Mouse (Mus musculus) spleen, adult 2 months (tissue): ENCODE data around the gene Ptch1. TPM values are rescaled to one million over a fixed set of nuclear protein-coding genes. Genes with fewer than 3 reads are reported as not detected.

ENCODE experiments used
- DNase-seq, 2 experiments: peaks; one replicate each; pipeline versions ENCODE4 v3.0.0 to v3.0.0-alpha.2; 2012 to 2021; ENCODE audit warnings: low spot score in 2 of 2, low read depth in 1 of 2
- H3K27ac ChIP-seq: fragments of 200-500 bp; 2 replicates; pipeline ENCODE4 v1.5.1; 2012; ENCODE audit warnings: low read length, inconsistent platforms; ENCODE audit not compliant: insufficient read depth
- H3K27me3 ChIP-seq: fragments of 200-500 bp; 2 replicates; pipeline ENCODE4 v1.6.1; 2012; ENCODE audit warnings: mild to moderate bottlenecking, moderate library complexity, low read length, inconsistent platforms; ENCODE audit not compliant: control insufficient read depth, insufficient read depth
- H3K36me3 ChIP-seq: fragments of 200-500 bp; 2 replicates; pipeline ENCODE4 v1.6.1; 2012; ENCODE audit warnings: mild to moderate bottlenecking, low read length, inconsistent platforms; ENCODE audit not compliant: control insufficient read depth, insufficient read depth
- H3K4me1 ChIP-seq: fragments of 200-500 bp; 2 replicates; pipeline ENCODE4 v1.6.1; 2011; ENCODE audit warnings: inconsistent platforms; ENCODE audit not compliant: control insufficient read depth, insufficient read depth, insufficient read length
- H3K4me3 ChIP-seq: fragments of 200-500 bp; 2 replicates; pipeline ENCODE4 v1.5.1; 2011; ENCODE audit warnings: mild to moderate bottlenecking, inconsistent platforms; ENCODE audit not compliant: insufficient read depth, insufficient read length; ENCODE audit errors: extremely low read depth
- CTCF ChIP-seq: fragments of 200-500 bp; IDR thresholded peaks from 2 replicates; pipeline ENCODE4 v1.5.1; 2011; ENCODE audit warnings: mild to moderate bottlenecking, inconsistent platforms; ENCODE audit not compliant: insufficient read depth, insufficient read length, insufficient replicate concordance; ENCODE audit errors: extremely low read depth
- POLR2A ChIP-seq: fragments of 200-500 bp; IDR thresholded peaks from 2 replicates; pipeline ENCODE4 v1.6.1; 2011; ENCODE audit warnings: low read depth, low read length, inconsistent platforms
- WGBS: fragments of 180-500 bp; shearing (Covaris S2); methylation state at CpG from one replicate; pipeline ENCODE4 v1.1.7; 2018; 5-methylcytosine and 5-hydroxymethylcytosine counted together
- polyA plus RNA-seq: library from polyadenylated mRNA; depleted of rRNA; stranded (reverse); fragments of >200 nt; gene quantifications from 2 replicates; pipeline ENCODE4 v1.2.3, GENCODE M21; 2012

Ptch1 gene
- polyA plus RNA-seq, 1 experiment: 8.2 TPM

DNA sequence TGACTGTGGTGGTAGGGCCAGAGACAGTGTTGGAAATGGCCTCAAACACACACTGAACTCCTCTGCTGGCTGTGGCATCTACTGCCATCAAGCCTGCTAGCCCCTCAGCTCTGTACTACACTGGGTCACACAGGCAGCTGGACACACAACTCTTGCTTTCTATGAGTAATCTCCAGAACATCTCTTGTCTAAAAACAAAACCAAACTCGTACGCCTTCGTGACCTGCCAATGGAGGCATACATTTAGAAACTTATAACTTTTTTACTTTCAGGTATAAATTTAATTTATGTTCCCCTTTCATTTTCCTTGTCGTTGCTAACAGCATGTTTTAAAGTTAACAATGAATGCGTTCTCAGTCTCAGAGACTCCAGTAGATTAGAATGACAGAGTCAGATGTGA, 19.4 kb upstream of the Ptch1 start:
- no peaks in the 10 kb centered on the region for H3K27me3 ChIP-seq

DNA sequence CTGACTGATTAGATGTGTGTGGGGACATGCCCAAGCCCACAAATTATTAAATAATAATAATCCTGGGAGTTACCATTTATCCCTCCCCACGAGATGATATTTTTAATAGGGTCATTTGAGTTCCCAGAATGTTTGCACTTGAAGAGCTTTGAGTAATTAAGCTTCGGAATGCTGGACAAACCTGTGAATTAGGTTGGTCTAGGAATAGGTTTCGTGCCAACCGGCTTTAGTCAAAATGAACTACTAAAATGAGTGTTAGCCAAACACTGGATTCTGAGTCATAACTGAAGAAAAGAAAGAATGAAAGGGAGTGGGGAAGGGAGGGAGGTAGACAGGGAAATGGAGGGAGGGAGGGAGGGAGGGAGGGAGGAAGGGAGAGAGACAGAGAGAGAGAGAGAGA, 1.2 kb upstream of the Ptch1 start:
- Histone ChIP-seq H3K27me3 (peaks cover 24% of the 10 kb centered on the region), H3K27ac (no peak overlapping the region), H3K4me1 (peaks cover 11% of the 10 kb centered on the region), H3K36me3 (no peaks in the 10 kb centered on the region), H3K4me3 (no peak overlapping the region)
- 71% methylated on average over 4 of the region's 4 CpGs for WGBS
- TF ChIP-seq POLR2A (no peak), CTCF (no peak)
- DNase-seq: no peak

More for the DNA sequence above, 19.4 kb upstream of the Ptch1 start:
- TF ChIP-seq POLR2A: no peak
- no peak for TF ChIP-seq CTCF
- Histone ChIP-seq H3K36me3 (no peaks in the 10 kb centered on the region), H3K27ac (no peak overlapping the region), H3K4me1 (no peaks in the 10 kb centered on the region), H3K4me3 (no peak overlapping the region)
- WGBS: 79% methylated on average over 5 of the region's 5 CpGs
- DNase-seq: no peak

- Histone ChIP-seq H3K36me3 (no peaks in the 10 kb centered on the region), H3K4me3 (peak overlapping the region; percentile 58), H3K27ac (no peak overlapping the region), H3K27me3 (peaks cover 27% of the 10 kb centered on the region), H3K4me1 (peaks cover 14% of the 10 kb centered on the region)
- DNase-seq: peak in 1 of 2 experiments; percentile 7
- WGBS: 1% methylated on average over 67 of the region's 67 CpGs
- TF ChIP-seq POLR2A (no peak), CTCF (no peak)
Measured at GRCm38 (mm10) chr13:63572453-63573255, 744 bp downstream of the Ptch1 start.

- Histone ChIP-seq H3K27me3 (peaks cover 27% of the 10 kb centered on the region), H3K4me3 (peak overlapping the region; percentile 58; the same call in 1 of the 2 replicates), H3K36me3 (no peaks in the 10 kb centered on the region), H3K27ac (no peak overlapping the region), H3K4me1 (peaks cover 14% of the 10 kb centered on the region)
- DNase-seq: no peak
- whole genome bisulfite sequencing: 4% methylated on average over 12 of the region's 12 CpGs
- no peak for TF ChIP-seq POLR2A
- no peak for TF ChIP-seq CTCF
Measured at GRCm38 (mm10) chr13:63572111-63572452, 1.3 kb downstream of the Ptch1 start.

- peaks cover 17% of the 10 kb centered on the region for H3K4me1 ChIP-seq
- TF ChIP-seq POLR2A (no peak), CTCF (no peak)
- no peak overlapping the region for H3K27ac ChIP-seq
- no peak for DNase-seq
- H3K4me3 ChIP-seq: no peak overlapping the region
- no peaks in the 10 kb centered on the region for H3K36me3 ChIP-seq
- peaks cover 27% of the 10 kb centered on the region for H3K27me3 ChIP-seq
Measured at GRCm38 (mm10) chr13:63570456-63570855, 2.9 kb downstream of the Ptch1 start.

- H3K36me3 ChIP-seq: no peaks in the 10 kb centered on the region
- peaks cover 27% of the 10 kb centered on the region for H3K27me3 ChIP-seq
- H3K4me1 ChIP-seq: peaks cover 17% of the 10 kb centered on the region
- WGBS: 72% methylated on average over 5 of the region's 5 CpGs
- H3K27ac ChIP-seq: no peak overlapping the region
- TF ChIP-seq POLR2A (no peak), CTCF (no peak)
- no peak for DNase-seq
- H3K4me3 ChIP-seq: no peak overlapping the region
Measured at GRCm38 (mm10) chr13:63569396-63569756, 4.0 kb downstream of the Ptch1 start.

GRCm38 (mm10) chr13:63568741-63569395, 4.5 kb downstream of the Ptch1 start:
- no peak for DNase-seq
- TF ChIP-seq CTCF: no peak
- TF ChIP-seq POLR2A: no peak
- no peak overlapping the region for H3K27ac ChIP-seq
- H3K4me3 ChIP-seq: no peak overlapping the region
- H3K36me3 ChIP-seq: no peaks in the 10 kb centered on the region
- peaks cover 27% of the 10 kb centered on the region for H3K27me3 ChIP-seq
- H3K4me1 ChIP-seq: peaks cover 17% of the 10 kb centered on the region
- WGBS: 31% methylated on average over 19 of the region's 19 CpGs
